Mouse (Mus musculus) left cerebral cortex, adult 9 months (tissue): ENCODE results near the gene Pus7l.
A peak's percentile ranks its signal among the peaks of the same experiment; 100 is the strongest.
"Not testable (repeated sequence)": the region's sequence is repeated elsewhere in the genome, so short reads cannot be mapped to it uniquely, and the experiment has no call there.

ENCODE experiments used
- DNase-seq, 2 experiments: peaks; one replicate each; pipeline ENCODE4 v3.0.0; 2022; ENCODE audit warnings: low spot score in 2 of 2

Gene Pus7l

GRCm38 (mm10) chr15:94542567-94543408, 559 bp downstream of the Pus7l start:
- DNase-seq: no peak

GRCm38 (mm10) chr15:94539296-94539695, 4.1 kb downstream of the Pus7l start:
- DNase-seq: no peak

GRCm38 (mm10) chr15:94535521-94535920, 7.8 kb downstream of the Pus7l start:
- no peak for DNase-seq

GRCm38 (mm10) chr15:94532956-94533355, 10.4 kb downstream of the Pus7l start:
- no peak for DNase-seq

- no peak for DNase-seq
These were observed 11.0 kb downstream of the Pus7l start for GRCm38 (mm10) chr15:94532306-94532705.

GRCm38 (mm10) chr15:94530519-94530918, 12.8 kb downstream of the Pus7l start:
- DNase-seq: no peak

- no peak for DNase-seq
These were observed 18.4 kb downstream of the Pus7l start for GRCm38 (mm10) chr15:94524956-94525355.

GRCm38 (mm10) chr15:94523251-94523650, 20.1 kb downstream of the Pus7l start:
- no peak for DNase-seq

- no peak for DNase-seq
These were observed 22.4 kb downstream of the Pus7l start for GRCm38 (mm10) chr15:94520959-94521358.

- peak in 1 of 2 experiments; percentile 52 for DNase-seq
These were observed 23.0 kb downstream of the Pus7l start for GRCm38 (mm10) chr15:94520205-94520900.

GRCm38 (mm10) chr15:94517913-94518491, 25.3 kb downstream of the Pus7l start:
- no peak for DNase-seq

- no peak for DNase-seq
These were observed 39.7 kb downstream of the Pus7l start for GRCm38 (mm10) chr15:94503451-94504215.

GRCm38 (mm10) chr15:94499260-94499659, 44.1 kb downstream of the Pus7l start:
- DNase-seq: no peak

GRCm38 (mm10) chr15:94495936-94496335, 47.4 kb downstream of the Pus7l start:
- DNase-seq: no peak

GRCm38 (mm10) chr15:94494445-94494844, 48.9 kb downstream of the Pus7l start:
- DNase-seq: no peak

- DNase-seq: no peak
These were observed 53.9 kb downstream of the Pus7l start for GRCm38 (mm10) chr15:94489433-94489832.

- not testable (repeated sequence) for DNase-seq
These were observed 55.3 kb downstream of the Pus7l start for GRCm38 (mm10) chr15:94488028-94488427.

GRCm38 (mm10) chr15:94482555-94482954, 60.8 kb downstream of the Pus7l start:
- DNase-seq: no peak

- DNase-seq: no peak
These were observed 62.6 kb downstream of the Pus7l start for GRCm38 (mm10) chr15:94480792-94481191.

GRCm38 (mm10) chr15:94480248-94480647, 63.1 kb downstream of the Pus7l start:
- no peak for DNase-seq

GRCm38 (mm10) chr15:94479513-94480136, 63.7 kb downstream of the Pus7l start:
- no peak for DNase-seq
